Mouse (Mus musculus) C2C12 (cell line): ENCODE measurements at regions not wholly inside any gene's neighbourhood (a gene's known extent, or its start where the extent isn't known, plus 50 kb on each side); places are given as distances from the start of the nearest gene placed in this dataset.

ENCODE experiments used
- CEBPB ChIP-seq: IDR thresholded peaks from one replicate; pipeline ENCODE4 v1.6.1; 2011; ENCODE audit warnings: low read depth, mild to moderate bottlenecking, control low read depth, moderate library complexity
- CTCF ChIP-seq: IDR thresholded peaks from one replicate; pipeline ENCODE4 v1.5.1; 2011; ENCODE audit not compliant: control insufficient read depth, insufficient read depth, insufficient read length
- FOSL1 ChIP-seq: IDR thresholded peaks from one replicate; pipeline ENCODE4 v1.8.0; 2011; ENCODE audit warnings: mild to moderate bottlenecking, low read length; ENCODE audit not compliant: poor library complexity, insufficient read depth, severe bottlenecking
- MAX ChIP-seq: IDR thresholded peaks from one replicate; pipeline ENCODE4 v1.6.1; 2011; ENCODE audit warnings: mild to moderate bottlenecking, control low read depth
- MYOD1 ChIP-seq: IDR thresholded peaks from one replicate; pipeline ENCODE4 v1.6.1; 2011; ENCODE audit warnings: low read depth; ENCODE audit not compliant: control insufficient read depth, insufficient read length
- MYOG ChIP-seq: IDR thresholded peaks from one replicate; pipeline ENCODE4 v1.6.1; 2011; ENCODE audit not compliant: control insufficient read depth, insufficient read length; ENCODE audit errors: extremely low read depth
- USF1 ChIP-seq: IDR thresholded peaks from one replicate; pipeline ENCODE4 v1.6.1; 2011; ENCODE audit warnings: low read depth, mild to moderate bottlenecking, control low read depth, moderate library complexity

DNA sequence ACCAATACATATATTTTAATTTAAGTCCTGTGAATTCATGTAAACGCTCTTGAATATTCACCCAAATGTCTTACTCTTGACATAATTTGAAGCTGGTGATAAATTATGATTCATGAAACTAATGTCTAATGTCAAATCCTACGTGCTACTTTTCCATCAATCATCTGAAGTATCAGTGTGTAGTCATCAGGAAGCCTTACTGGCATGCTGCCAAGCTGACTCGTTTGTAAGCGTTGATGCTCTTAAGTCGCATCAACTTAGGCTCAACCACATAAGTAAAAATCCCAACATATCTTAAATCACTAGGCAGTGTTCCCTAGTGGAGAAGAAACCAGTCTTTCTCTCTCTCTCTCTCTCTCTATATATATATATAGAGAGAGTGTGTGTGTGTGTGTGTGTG lies 58.2 kb upstream of the B430305J03Rik start:
- TF ChIP-seq CTCF (no peak), CEBPB (no peak), MYOG (no peak), MAX (no peak), MYOD1 (no peak), USF1 (no peak), FOSL1 (no peak)
